Comparison of ENCODE assay signal across 15 mouse cellular contexts in genomic region chr5:139906507-139906906, GRCm38 (mm10). TPM values are rescaled to one million over a fixed set of nuclear protein-coding genes. Genes with fewer than 3 reads are reported as not detected.
DNase-seq lines count a peak whose midpoint lies in the region; ATAC-seq and TF ChIP-seq lines count a peak whose summit lies in the region.
"Had no signal": no experiment of that assay in that cellular context is flagged by ENCODE, and none has a peak within 500 bp of the region (broad histone marks: within the 10 kb centered on the region; RNA-seq: fewer than 3 reads in every experiment).

No protein-coding gene starts in this region.

- H3K4me2 ChIP-seq in hindbrain, embryonic 12.5 days (replicated peaks) = peak overlapping the region; percentile 98; the same call in 1 of the 2 replicates
- peak overlapping the region; percentile 97 for H3K4me2 ChIP-seq in midbrain, embryonic 16.5 days (ENCODE audit: low read length)

- H3K9ac ChIP-seq in hindbrain, embryonic 12.5 days = no peak overlapping the region
- H3K9ac ChIP-seq in midbrain, embryonic 16.5 days (ENCODE audit: low read depth, low read length) = no peak overlapping the region

- H3K36me3 ChIP-seq in E14TG2a.4 (ENCODE audit: insufficient read depth, low read length) = no peaks in the 10 kb centered on the region
- no peaks in the 10 kb centered on the region for H3K36me3 ChIP-seq in hindbrain, embryonic 12.5 days
- no peaks in the 10 kb centered on the region for H3K36me3 ChIP-seq in midbrain, embryonic 16.5 days (ENCODE audit: control insufficient read depth, insufficient read depth, low read length)
- H3K36me3 ChIP-seq: forebrain, embryonic 12.5 days; heart, embryonic 10.5 days had no signal

- no peak overlapping the region for H3K27ac ChIP-seq in hindbrain, embryonic 12.5 days
- H3K27ac ChIP-seq in midbrain, embryonic 16.5 days (ENCODE audit: low read length) = no peak overlapping the region
- H3K27ac ChIP-seq: forebrain, embryonic 12.5 days; heart, embryonic 10.5 days; left cerebral cortex, adult 2 months; stomach, postnatal 0 days had no signal

- ATAC-seq in hindbrain, embryonic 12.5 days (ENCODE audit: low FRiP score) = no peak
- ATAC-seq in midbrain, embryonic 16.5 days = no peak

- peaks cover 79% of the 10 kb centered on the region for H3K27me3 ChIP-seq in E14TG2a.4 (ENCODE audit: insufficient read depth, low read length)
- peaks cover 68% of the 10 kb centered on the region for H3K27me3 ChIP-seq in hindbrain, embryonic 12.5 days
- H3K27me3 ChIP-seq in midbrain, embryonic 16.5 days (ENCODE audit: control insufficient read depth, insufficient read depth, low read depth, low read length) = peaks cover 32% of the 10 kb centered on the region

- no peaks in the 10 kb centered on the region for H3K9me3 ChIP-seq in E14TG2a.4 (ENCODE audit: low read length)
- H3K9me3 ChIP-seq in hindbrain, embryonic 12.5 days (replicated peaks) = no peaks in the 10 kb centered on the region
- no peaks in the 10 kb centered on the region for H3K9me3 ChIP-seq in midbrain, embryonic 16.5 days (replicated peaks; ENCODE audit: control insufficient read depth, low read length, poor library complexity, severe bottlenecking)
- H3K9me3 ChIP-seq: forebrain, embryonic 12.5 days; heart, embryonic 10.5 days had no signal

- peak; percentile 88 for DNase-seq in heart, adult 11 months
- DNase-seq in heart, postnatal 36 days = no peak
- no peak for DNase-seq in gastrocnemius, adult 8-10 months (ENCODE audit: low spot score in 2 of 2)
- no peak for DNase-seq in layer of hippocampus, postnatal 10 days (ENCODE audit: low spot score in 2 of 2)
- DNase-seq: cerebellum, adult 9-11 months; kidney, adult 8-10 months had no signal

- 40% methylated on average over 9 of the region's 9 CpGs for WGBS in hindbrain, embryonic 12.5 days
- 42% methylated on average over 9 of the region's 9 CpGs for WGBS in midbrain, embryonic 16.5 days

- H3K4me3 ChIP-seq in E14TG2a.4 (replicated peaks; ENCODE audit: low read length) = peak overlapping the region; percentile 49; the same call in 1 of the 2 replicates
- H3K4me3 ChIP-seq in hindbrain, embryonic 12.5 days = no peak overlapping the region
- no peak overlapping the region for H3K4me3 ChIP-seq in midbrain, embryonic 16.5 days (ENCODE audit: low read depth, low read length)
- H3K4me3 ChIP-seq: myocyte had no signal

- intact Hi-C loops in heart, postnatal 36 days (cut with DNase I) = loop anchor here (5.0 kb wide), 1 partner anchor 291 kb away; no protein-coding TSS in a partner anchor

- no peak for TF ChIP-seq CTCF in E14TG2a.4 (conservative IDR thresholded peaks at IDR 0.05; ENCODE audit: low read length)

- H3K4me1 ChIP-seq in E14TG2a.4 (replicated peaks; ENCODE audit: low read depth, low read length) = peaks cover 37% of the 10 kb centered on the region
- peaks cover 46% of the 10 kb centered on the region for H3K4me1 ChIP-seq in hindbrain, embryonic 12.5 days
- H3K4me1 ChIP-seq in midbrain, embryonic 16.5 days (ENCODE audit: control insufficient read depth, insufficient read depth, low read length) = peaks cover 29% of the 10 kb centered on the region

RNA-seq across cellular contexts. Expression of gene Elfn1, which starts 1.2 kb away (rescaled TPM):
- total RNA-seq in heart, postnatal 36 days (2021) = under 1 TPM; 0.08 to 0.38 TPM
- 1.7 and 2.0 TPM in 2 replicates for polyA plus RNA-seq in hindbrain, embryonic 12.5 days (2016; fragmentation: Nextera tagmentation; extraction: Ambion mirVana)
- 2.5 TPM in 2 replicates for polyA plus RNA-seq in midbrain, embryonic 16.5 days (2015; fragmentation: Nextera tagmentation; extraction: Ambion mirVana)
- not detected for total RNA-seq in gastrocnemius, adult 8-10 months (2022)
- total RNA-seq in layer of hippocampus, postnatal 10 days (2021) = 10 to 100 TPM; 36.1 to 41.9 TPM
- total RNA-seq: liver, adult 2 months had no signal

Comparison
In these comparisons a context has a peak if more than half of its experiments do, and no peak if none do; other contexts are left out.
1. RNA of gene Elfn1, which starts 1.2 kb away (total RNA-seq): 36.1 to 41.9 TPM in layer of hippocampus, postnatal 10 days; 0.08 to 0.38 TPM in heart, postnatal 36 days and not detected in gastrocnemius, adult 8-10 months; every median in the first group is over 10 times any median in the second.